In the genomic region with DNA sequence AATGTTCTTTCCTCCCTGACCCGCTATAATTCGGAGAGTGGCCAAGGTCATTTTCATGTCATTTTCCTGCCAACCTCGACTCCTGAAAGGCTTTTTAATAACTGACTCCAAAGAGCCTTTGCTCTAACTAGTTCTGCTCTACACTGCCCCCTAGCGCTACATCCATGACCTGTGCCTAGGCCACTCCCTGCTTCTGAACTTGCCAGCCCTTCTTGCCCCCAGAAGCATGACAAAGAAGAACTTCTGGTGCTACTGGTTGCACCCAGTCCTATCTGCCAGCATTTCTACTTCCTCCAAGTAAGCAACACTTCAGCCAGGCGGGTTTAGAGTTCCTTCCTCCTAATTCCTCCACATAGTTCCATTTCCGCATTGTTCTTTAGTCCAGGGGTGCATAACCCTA, we compare ENCODE assay signal across 7 mouse cellular contexts. TPM values are rescaled to one million over a fixed set of nuclear protein-coding genes. Genes with fewer than 3 reads are reported as not detected.
DNase-seq lines count a peak whose midpoint lies in the region; ATAC-seq lines count a peak whose summit lies in the region.

No protein-coding gene starts in this region.

- no peak overlapping the region for H3K4me2 ChIP-seq in midbrain, embryonic 11.5 days
- H3K4me2 ChIP-seq in midbrain, embryonic 16.5 days (ENCODE audit: low read length) = no peak overlapping the region

- DNase-seq in midbrain, embryonic 11.5 days (ENCODE audit: low spot score, missing footprints) = peak; percentile 86
- peak; percentile 32 for DNase-seq in cerebellum, adult 9-11 months
- DNase-seq in thymus, postnatal 36 days = peak; percentile 71 to 73

- no peaks in the 10 kb centered on the region for H3K36me3 ChIP-seq in midbrain, embryonic 11.5 days (ENCODE audit: control insufficient read depth, insufficient read depth, low read length)
- no peaks in the 10 kb centered on the region for H3K36me3 ChIP-seq in midbrain, embryonic 16.5 days (ENCODE audit: control insufficient read depth, insufficient read depth, low read length)

- no peak overlapping the region for H3K4me3 ChIP-seq in midbrain, embryonic 11.5 days (ENCODE audit: low read depth, low read length)
- H3K4me3 ChIP-seq in midbrain, embryonic 16.5 days (ENCODE audit: low read depth, low read length) = no peak overlapping the region

- H3K27ac ChIP-seq in midbrain, embryonic 11.5 days (ENCODE audit: low read depth, low read length) = no peak overlapping the region
- H3K27ac ChIP-seq in midbrain, embryonic 16.5 days (ENCODE audit: low read length) = no peak overlapping the region

- no peak overlapping the region for H3K9ac ChIP-seq in midbrain, embryonic 11.5 days (ENCODE audit: low read length)
- no peak overlapping the region for H3K9ac ChIP-seq in midbrain, embryonic 16.5 days (ENCODE audit: low read depth, low read length)

- no peaks in the 10 kb centered on the region for H3K27me3 ChIP-seq in midbrain, embryonic 11.5 days (ENCODE audit: control insufficient read depth, insufficient read depth, low read length)
- H3K27me3 ChIP-seq in midbrain, embryonic 16.5 days (ENCODE audit: control insufficient read depth, insufficient read depth, low read depth, low read length) = no peaks in the 10 kb centered on the region

- no peaks in the 10 kb centered on the region for H3K9me3 ChIP-seq in midbrain, embryonic 11.5 days (ENCODE audit: control insufficient read depth, low read length)
- no peaks in the 10 kb centered on the region for H3K9me3 ChIP-seq in midbrain, embryonic 16.5 days (replicated peaks; ENCODE audit: control insufficient read depth, low read length, poor library complexity, severe bottlenecking)

- no peaks in the 10 kb centered on the region for H3K4me1 ChIP-seq in midbrain, embryonic 11.5 days (ENCODE audit: control insufficient read depth, insufficient read depth, low read length)
- no peaks in the 10 kb centered on the region; the same call in 1 of the 2 replicates for H3K4me1 ChIP-seq in midbrain, embryonic 16.5 days (ENCODE audit: control insufficient read depth, insufficient read depth, low read length)

- 48% methylated on average over 6 of the region's 6 CpGs for WGBS in midbrain, embryonic 11.5 days
- 38% methylated on average over 6 of the region's 6 CpGs for WGBS in midbrain, embryonic 16.5 days

- no peak for ATAC-seq in midbrain, embryonic 11.5 days (ENCODE audit: low FRiP score)
- no peak for ATAC-seq in midbrain, embryonic 16.5 days
- ATAC-seq in activated CD4-positive, CD25-positive, alpha-beta regulatory T cell, adult 4 months = peak; percentile 11
- ATAC-seq in inflammation-experienced regulatory T-cells, adult 6 months = peak; percentile 11
- peak; percentile 76 for ATAC-seq in megakaryocyte-erythroid progenitor cell, adult 5-6 weeks (replicated peaks; ENCODE audit: low FRiP score, low TSS enrichment, poor library complexity, severe bottlenecking)

RNA-seq across cellular contexts. Expression of a gene that starts 20.1 kb away (rescaled TPM):
- polyA plus RNA-seq in midbrain, embryonic 11.5 days (2014; fragmentation: Nextera tagmentation; extraction: Ambion mirVana) = 5,801 and 6,146 TPM in 2 replicates
- polyA plus RNA-seq in midbrain, embryonic 16.5 days (2015; fragmentation: Nextera tagmentation; extraction: Ambion mirVana) = 4,447 and 4,880 TPM in 2 replicates
- over 10,000 TPM; 15,449 to 15,725 TPM for polyA plus RNA-seq in activated CD4-positive, CD25-positive, alpha-beta regulatory T cell, adult 4 months (2017; shearing (Covaris generic))
- polyA plus RNA-seq in inflammation-experienced regulatory T-cells, adult 6 months (2017; shearing (Covaris generic)) = over 10,000 TPM; 12,659 to 15,684 (median 12,791) TPM
- 237 and 370 TPM in 2 replicates for total RNA-seq in megakaryocyte-erythroid progenitor cell, adult 5-6 weeks (2014; fragmentation: Nextera tagmentation)
- total RNA-seq in megakaryocyte-erythroid progenitor cell, adult 5-6 weeks (2017) = 226 and 321 TPM in 2 replicates

RNA-seq across cellular contexts. Expression of a gene that starts 34.9 kb away (rescaled TPM):
- 0.14 TPM in 1 of 2 replicates, not detected in the other for polyA plus RNA-seq in midbrain, embryonic 11.5 days (2014; fragmentation: Nextera tagmentation; extraction: Ambion mirVana)
- 0.06 TPM in 1 of 2 replicates, not detected in the other for polyA plus RNA-seq in midbrain, embryonic 16.5 days (2015; fragmentation: Nextera tagmentation; extraction: Ambion mirVana)
- polyA plus RNA-seq in activated CD4-positive, CD25-positive, alpha-beta regulatory T cell, adult 4 months (2017; shearing (Covaris generic)) = not detected
- polyA plus RNA-seq in inflammation-experienced regulatory T-cells, adult 6 months (2017; shearing (Covaris generic)) = under 1 TPM in 1 of 3 experiments, not detected in 2; 0.11 TPM
- not detected in 2 replicates for total RNA-seq in megakaryocyte-erythroid progenitor cell, adult 5-6 weeks (2014; fragmentation: Nextera tagmentation)
- 0.52 TPM in 1 of 2 replicates, not detected in the other for total RNA-seq in megakaryocyte-erythroid progenitor cell, adult 5-6 weeks (2017)

Comparison
In these comparisons a context has a peak if more than half of its experiments do, and no peak if none do; other contexts are left out.
1. ATAC-seq: peak in activated CD4-positive, CD25-positive, alpha-beta regulatory T cell, adult 4 months (single experiment), inflammation-experienced regulatory T-cells, adult 6 months (single experiment) and megakaryocyte-erythroid progenitor cell, adult 5-6 weeks (single experiment); none in midbrain, embryonic 11.5 days (single experiment) and midbrain, embryonic 16.5 days (single experiment).
2. DNase-seq: peak in every context shown above with its lines; median percentile 86 in midbrain, embryonic 11.5 days; 72 in thymus, postnatal 36 days; 32 in cerebellum, adult 9-11 months.